Mouse (Mus musculus) intestine, embryonic 14.5 days (tissue): ENCODE data around the gene Gm14137. TPM values are rescaled to one million over a fixed set of nuclear protein-coding genes. Genes with fewer than 3 reads are reported as not detected.
A peak's percentile ranks its signal among the peaks of the same experiment; 100 is the strongest.

Experiments
- ATAC-seq: fragments of 200-750 bp; cut with Nextera tagmentation; replicated peaks from 2 replicates; pipeline ENCODE4 v1.8.0; 2017; ENCODE audit warnings: low read depth, moderate number of reproducible peaks, moderate TSS enrichment, moderate library complexity; ENCODE audit not compliant: low FRiP score, low TSS enrichment
- DNase-seq: peaks from one replicate; pipeline ENCODE4 v3.0.0-alpha.2; 2018; ENCODE audit warnings: low spot score
- H3K27ac ChIP-seq: fragments of 300-500 bp; sonication (generic); 2 replicates; pipeline ENCODE4 v1.5.1; 2014; ENCODE audit warnings: low read depth, mild to moderate bottlenecking, control low read depth
- H3K27me3 ChIP-seq: fragments of 300-500 bp; sonication (generic); replicated peaks from 2 replicates; pipeline ENCODE4 v1.6.1; 2014; ENCODE audit warnings: low read length, control low read depth; ENCODE audit not compliant: control insufficient read depth, insufficient read depth
- H3K36me3 ChIP-seq: fragments of 300-500 bp; sonication (generic); 2 replicates; pipeline ENCODE4 v1.6.1; 2014; ENCODE audit warnings: low read length, control low read depth; ENCODE audit not compliant: control insufficient read depth, insufficient read depth
- H3K4me1 ChIP-seq: fragments of 300-500 bp; sonication (generic); replicated peaks from 2 replicates; pipeline ENCODE4 v1.6.1; 2014; ENCODE audit warnings: low read length, control low read depth, mixed read lengths; ENCODE audit not compliant: control insufficient read depth, insufficient read depth
- H3K4me2 ChIP-seq: fragments of 300-500 bp; sonication (generic); 2 replicates; pipeline ENCODE4 v1.6.1; 2014; ENCODE audit warnings: low read length
- H3K4me3 ChIP-seq: fragments of 300-500 bp; sonication (generic); 2 replicates; pipeline ENCODE4 v1.5.1; 2014; ENCODE audit warnings: low read depth, low read length, control low read depth, mixed read lengths
- H3K9ac ChIP-seq: fragments of 300-500 bp; sonication (generic); 2 replicates; pipeline ENCODE4 v1.6.1; 2014; ENCODE audit warnings: mild to moderate bottlenecking, low read length
- H3K9me3 ChIP-seq: fragments of 300-500 bp; sonication (generic); 2 replicates; pipeline ENCODE4 v1.6.1; 2016; ENCODE audit warnings: low read length, control low read depth; ENCODE audit not compliant: control insufficient read depth
- WGBS: fragments of 180-500 bp; shearing (Covaris S2); extraction: QIAGEN DNeasy Blood & Tissue Kit; methylation state at CpG from one replicate; pipeline ENCODE4 v1.1.7; 2014; 5-methylcytosine and 5-hydroxymethylcytosine counted together
- polyA plus RNA-seq: library from polyadenylated mRNA; unstranded; fragments of >200 nt; fragmentation: Nextera tagmentation; extraction: Ambion mirVana; gene quantifications from 2 replicates; pipeline ENCODE4 v1.2.1, GENCODE M21; 2014

Gene Gm14137
- polyA plus RNA-seq, 1 experiment from 2014 or later: 0.30 TPM

DNA sequence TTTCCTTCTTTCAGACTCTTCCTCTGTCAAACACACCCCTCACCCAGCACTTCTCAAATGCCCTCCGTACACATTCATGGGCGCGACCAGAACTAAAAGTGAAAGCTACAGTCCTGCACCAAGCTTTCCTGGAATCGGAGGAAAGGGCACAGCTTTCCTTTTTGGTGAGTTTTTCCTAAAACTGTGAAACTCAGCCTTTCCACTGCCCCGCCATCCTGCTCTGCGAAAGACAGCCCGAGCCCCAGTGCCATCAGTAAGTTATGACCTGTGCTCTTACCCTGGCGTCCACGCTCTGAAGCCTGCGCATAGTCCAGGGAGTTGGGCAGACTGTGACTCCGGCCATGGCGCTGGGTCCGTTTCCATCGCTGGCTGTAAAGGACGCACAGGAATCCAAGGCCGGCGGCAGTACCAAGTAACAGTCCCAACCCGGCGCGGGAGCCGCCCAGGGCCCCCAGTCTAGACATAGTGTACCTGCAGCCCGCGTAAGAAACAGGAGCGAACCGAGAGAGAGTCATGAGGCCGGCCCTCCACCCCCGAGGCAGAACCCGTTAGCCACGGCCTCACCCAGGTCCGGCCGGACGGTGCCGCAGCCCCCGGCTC lies 18.1 kb upstream of the Gm14137 start:
- WGBS: 5% methylated on average over 34 of the region's 34 CpGs
- peak; percentile 62 for ATAC-seq

DNA sequence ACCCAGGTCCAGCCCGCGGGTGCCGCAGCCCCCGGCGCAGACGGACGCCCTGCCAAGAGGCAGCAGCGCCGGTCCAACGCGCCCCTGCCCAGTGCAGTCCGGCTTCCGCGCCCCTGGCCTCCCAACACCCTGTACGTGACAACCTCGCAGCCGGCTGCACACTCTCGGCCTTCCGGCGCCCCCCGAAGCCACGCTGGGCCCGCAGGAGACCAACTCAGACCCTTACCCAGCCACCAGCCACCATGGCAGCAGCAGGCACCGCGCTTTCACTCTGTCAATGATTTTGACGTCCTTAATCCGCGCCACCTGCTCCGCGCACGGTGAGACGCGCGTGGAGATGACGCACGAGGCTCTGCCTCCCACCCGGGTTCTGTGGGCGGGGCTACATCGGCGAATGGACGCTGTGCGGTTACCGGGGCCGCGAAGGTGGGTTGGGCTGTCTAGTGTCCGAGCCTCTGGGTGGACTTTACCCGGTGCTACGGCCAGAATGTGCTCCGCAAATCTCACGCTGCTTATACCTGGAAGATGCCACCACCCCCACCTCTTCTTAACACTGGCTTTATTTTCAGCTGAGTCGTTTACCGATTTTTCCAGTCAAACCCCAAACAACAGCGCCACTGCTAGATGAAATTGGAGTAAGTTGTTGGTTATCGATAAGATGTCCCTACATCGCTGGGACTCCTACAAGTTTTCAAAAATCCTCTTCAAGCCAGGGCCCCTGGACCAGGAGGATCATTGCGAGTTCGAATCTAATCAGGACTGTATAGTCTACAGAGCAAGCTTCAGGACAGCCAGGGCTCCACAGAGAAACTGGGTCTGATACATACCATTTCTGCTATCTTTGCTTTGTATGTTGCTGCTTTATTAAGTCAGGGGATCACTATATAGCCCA lies 17.4 kb upstream of the Gm14137 start, which contains the start of gene Rmdn3:
Rmdn3 (minus strand) TSS at position 354 of the 892 bp plus-strand sequence.
- H3K9ac ChIP-seq: peak within 1 kb of the TSS; percentile 85
- H3K27ac ChIP-seq: peak within 1 kb of the TSS; percentile 22; the same call in 1 of the 2 replicates
- peak; percentile 97 for DNase-seq
- peak within 1 kb of the TSS; percentile 72 for H3K4me2 ChIP-seq
- peaks cover 10% of the 10 kb centered on the region for H3K4me1 ChIP-seq
- WGBS: 1% methylated on average over 55 of the region's 57 CpGs
- peak within 1 kb of the TSS; percentile 94 for H3K4me3 ChIP-seq
- no peaks in the 10 kb centered on the region for H3K27me3 ChIP-seq
- H3K9me3 ChIP-seq: no peaks in the 10 kb centered on the region
- ATAC-seq: peak; percentile 89
- peaks cover 14% of the 10 kb centered on the region for H3K36me3 ChIP-seq

More for the DNA sequence above, 18.1 kb upstream of the Gm14137 start:
- no peak for DNase-seq
- peak overlapping the region; percentile 22; the same call in 1 of the 2 replicates for H3K27ac ChIP-seq
- peak overlapping the region; percentile 94 for H3K4me3 ChIP-seq
- no peaks in the 10 kb centered on the region for H3K9me3 ChIP-seq
- peak overlapping the region; percentile 85 for H3K9ac ChIP-seq
- H3K36me3 ChIP-seq: peaks cover 21% of the 10 kb centered on the region
- peak overlapping the region; percentile 72 for H3K4me2 ChIP-seq
- no peaks in the 10 kb centered on the region for H3K27me3 ChIP-seq
- H3K4me1 ChIP-seq: peaks cover 10% of the 10 kb centered on the region

DNA sequence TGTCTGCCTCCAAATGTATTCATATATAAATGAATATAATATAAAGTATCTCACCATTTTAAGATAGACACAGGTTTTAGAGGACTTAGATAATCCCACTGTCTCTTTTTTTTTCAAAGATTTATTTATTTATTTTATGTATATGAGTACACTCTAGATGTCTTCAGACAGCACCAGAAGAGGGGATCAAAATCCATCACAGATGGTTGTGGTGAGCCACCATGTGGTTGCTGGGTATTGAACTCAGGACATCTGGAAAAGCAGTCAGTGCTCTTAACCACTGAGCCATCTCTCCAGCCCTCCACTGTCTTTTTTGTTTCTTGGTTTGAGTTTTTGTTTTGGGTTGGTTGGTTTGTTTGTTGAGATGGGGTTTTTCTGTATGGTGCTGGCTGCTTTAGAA lies 16.5 kb upstream of the Gm14137 start:
- no peak overlapping the region; the same call in 1 of the 2 replicates for H3K4me2 ChIP-seq
- ATAC-seq (no peak), DNase-seq (no peak)
- H3K4me3 ChIP-seq: no peak overlapping the region
- peaks cover 4% of the 10 kb centered on the region; the same call in 1 of the 2 replicates for H3K36me3 ChIP-seq
- H3K4me1 ChIP-seq: peaks cover 10% of the 10 kb centered on the region
- H3K27ac ChIP-seq: no peak overlapping the region
- no peaks in the 10 kb centered on the region for H3K27me3 ChIP-seq
- H3K9ac ChIP-seq: no peak overlapping the region
- H3K9me3 ChIP-seq: no peaks in the 10 kb centered on the region

DNA sequence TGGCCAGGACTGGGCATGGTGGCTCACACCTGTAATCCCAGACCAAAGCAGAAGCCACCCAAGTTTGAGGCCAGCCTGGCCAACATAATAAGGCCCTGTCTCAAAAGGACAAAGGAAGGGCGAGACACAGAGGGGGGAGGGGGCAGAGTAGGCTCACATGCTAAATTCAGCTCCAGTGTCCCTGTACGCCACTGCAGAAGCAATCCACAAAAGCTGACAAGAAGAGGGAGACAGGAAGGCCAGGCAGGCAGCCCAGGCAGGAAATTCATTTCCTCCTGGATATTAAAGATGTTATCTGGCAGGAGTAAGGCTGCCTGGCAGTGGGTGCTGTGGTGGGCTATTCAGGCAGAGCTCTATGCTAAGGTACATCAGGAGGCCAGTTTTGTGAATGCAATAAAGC lies 13.1 kb upstream of the Gm14137 start:
- Histone ChIP-seq H3K9ac (no peak overlapping the region), H3K4me2 (no peak overlapping the region), H3K36me3 (no peaks in the 10 kb centered on the region), H3K27me3 (peaks cover 6% of the 10 kb centered on the region), H3K9me3 (no peaks in the 10 kb centered on the region), H3K27ac (no peak overlapping the region), H3K4me3 (no peak overlapping the region), H3K4me1 (no peaks in the 10 kb centered on the region)
- ATAC-seq (no peak), DNase-seq (no peak)
- 33% methylated on average over 2 of the region's 2 CpGs for WGBS

DNA sequence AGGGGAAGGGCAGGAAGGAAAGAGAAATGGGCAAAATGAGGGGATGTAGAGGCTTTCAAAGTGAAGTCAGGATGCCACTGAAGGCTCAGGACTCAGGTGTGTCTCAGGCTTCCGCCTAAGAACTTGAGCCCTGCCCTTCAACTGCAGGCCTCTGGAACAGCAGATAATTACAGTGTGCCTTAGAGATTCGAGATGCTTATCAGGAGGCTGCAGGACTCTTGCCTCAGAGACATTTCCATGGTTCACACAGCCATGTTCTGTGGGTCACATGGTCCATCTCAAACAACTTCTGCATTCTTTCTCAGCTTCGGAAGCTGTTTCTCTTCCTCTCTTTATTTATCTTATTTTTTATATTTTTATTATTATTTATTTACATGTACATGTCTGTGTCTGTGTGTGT lies 11.2 kb upstream of the Gm14137 start:
- H3K36me3 ChIP-seq: no peaks in the 10 kb centered on the region
- no peak overlapping the region for H3K9ac ChIP-seq
- no peak overlapping the region for H3K4me3 ChIP-seq
- no peak overlapping the region for H3K4me2 ChIP-seq
- ATAC-seq (no peak), DNase-seq (no peak)
- H3K27me3 ChIP-seq: peaks cover 13% of the 10 kb centered on the region
- H3K27ac ChIP-seq: no peak overlapping the region
- 54% methylated on average over 3 of the region's 3 CpGs for WGBS
- H3K4me1 ChIP-seq: peaks cover 5% of the 10 kb centered on the region; the same call in 1 of the 2 replicates
- no peaks in the 10 kb centered on the region for H3K9me3 ChIP-seq

DNA sequence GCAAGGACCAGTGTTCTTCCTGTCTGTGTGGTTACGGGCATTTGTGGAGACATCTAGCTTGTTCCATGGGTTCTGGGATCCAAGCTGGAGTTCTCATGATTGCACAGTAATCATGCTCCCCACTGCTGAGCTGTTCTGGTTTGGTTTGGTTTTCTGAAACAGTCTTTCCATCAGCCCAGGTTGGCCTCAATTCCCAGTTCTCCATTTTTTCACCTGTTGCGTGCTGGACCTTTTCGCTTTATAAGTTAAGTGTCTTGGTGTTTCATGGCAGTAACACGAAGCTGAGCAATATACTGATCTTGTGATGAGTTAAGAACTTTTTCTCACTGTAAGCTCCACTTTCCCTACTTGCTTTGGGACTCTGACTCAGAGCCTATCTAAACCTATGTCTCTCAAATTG lies 10.3 kb upstream of the Gm14137 start:
- ATAC-seq (no peak), DNase-seq (no peak)
- H3K9ac ChIP-seq: no peak overlapping the region
- WGBS: 82% methylated on average over 4 of the region's 4 CpGs
- H3K36me3 ChIP-seq: no peaks in the 10 kb centered on the region
- H3K27ac ChIP-seq: no peak overlapping the region
- H3K4me2 ChIP-seq: no peak overlapping the region
- H3K9me3 ChIP-seq: no peaks in the 10 kb centered on the region
- peaks cover 5% of the 10 kb centered on the region; the same call in 1 of the 2 replicates for H3K4me1 ChIP-seq
- H3K4me3 ChIP-seq: no peak overlapping the region
- H3K27me3 ChIP-seq: peaks cover 13% of the 10 kb centered on the region

DNA sequence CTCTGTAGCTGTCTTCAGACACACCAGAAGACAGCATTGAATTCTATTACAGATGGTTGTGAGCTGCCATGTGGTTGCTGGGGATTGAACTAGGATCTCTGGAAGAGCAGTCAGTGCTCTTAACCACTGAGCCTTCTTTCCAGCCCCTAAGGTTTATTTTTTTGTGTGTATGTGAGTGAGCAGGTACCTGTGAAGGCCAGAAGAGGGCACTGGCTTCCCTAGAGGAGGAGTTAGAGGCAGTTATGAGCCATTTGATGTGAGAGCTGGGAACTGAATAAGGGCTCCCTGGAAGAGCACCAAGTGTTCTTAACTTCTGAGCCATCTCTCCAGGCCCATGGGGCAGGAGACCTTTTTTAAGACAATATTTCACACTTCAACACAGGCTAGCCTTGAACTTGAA lies 8.9 kb upstream of the Gm14137 start:
- no peaks in the 10 kb centered on the region for H3K9me3 ChIP-seq
- DNase-seq (no peak), ATAC-seq (no peak)
- H3K36me3 ChIP-seq: no peaks in the 10 kb centered on the region
- H3K4me3 ChIP-seq: no peak overlapping the region
- H3K4me1 ChIP-seq: peaks cover 5% of the 10 kb centered on the region; the same call in 1 of the 2 replicates
- H3K27ac ChIP-seq: no peak overlapping the region
- peaks cover 13% of the 10 kb centered on the region for H3K27me3 ChIP-seq
- no peak overlapping the region for H3K4me2 ChIP-seq
- H3K9ac ChIP-seq: no peak overlapping the region

DNA sequence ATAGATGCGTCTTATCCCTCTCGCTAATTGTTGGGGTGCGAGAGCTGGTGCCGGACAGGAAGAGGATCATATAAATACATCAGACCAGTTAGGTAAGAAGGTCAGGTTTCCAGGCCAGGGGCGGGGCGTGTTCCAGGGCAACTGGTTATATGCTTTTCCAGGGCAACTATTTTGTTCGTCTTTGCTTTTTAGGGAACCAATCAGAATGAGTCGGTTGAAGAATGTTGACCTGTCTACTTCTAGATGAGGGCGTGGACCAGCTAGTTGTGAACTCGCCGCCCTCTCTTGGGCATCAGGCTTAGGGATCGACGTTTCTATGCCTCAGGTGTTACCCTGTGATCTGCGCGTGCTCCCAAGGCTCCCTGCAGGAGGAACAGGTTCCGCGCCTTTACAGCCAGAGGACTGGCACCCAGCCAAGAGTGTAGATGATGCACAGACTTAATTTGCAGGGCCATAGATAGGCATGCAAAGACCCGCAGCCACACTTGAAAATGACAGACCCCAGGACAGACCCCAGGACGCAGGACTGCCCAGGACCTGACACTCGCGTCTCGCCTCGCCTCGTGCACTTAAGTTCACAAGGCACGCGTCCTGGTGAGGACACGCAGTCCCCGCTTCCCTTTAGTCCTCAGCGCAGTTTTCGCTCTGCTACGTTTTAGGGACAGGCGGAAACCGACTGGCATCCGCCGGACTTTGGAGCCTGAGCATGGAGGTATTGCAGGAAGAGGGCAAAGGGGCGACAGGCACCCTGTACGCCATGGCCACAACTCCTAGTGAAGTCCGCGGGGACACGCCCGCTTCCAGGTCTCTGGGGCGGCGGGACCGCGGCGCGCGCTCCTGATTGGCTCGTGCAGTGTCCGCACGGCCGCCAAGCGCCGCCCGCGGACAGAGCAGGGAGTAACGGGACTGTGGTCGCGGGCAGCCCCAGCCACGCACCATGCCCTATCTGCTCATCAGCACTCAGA lies 7.1 kb upstream of the Gm14137 start, which contains the start of gene Gchfr:
Gchfr (plus strand) TSS at position 873 of the 965 bp plus-strand sequence.
- Histone ChIP-seq H3K4me3 (peak within 1 kb of the TSS; percentile 56), H3K4me2 (peak within 1 kb of the TSS; percentile 99), H3K4me1 (peaks cover 5% of the 10 kb centered on the region; the same call in 1 of the 2 replicates), H3K36me3 (no peaks in the 10 kb centered on the region), H3K27me3 (peaks cover 13% of the 10 kb centered on the region), H3K9me3 (no peaks in the 10 kb centered on the region), H3K9ac (peak within 1 kb of the TSS; percentile 27), H3K27ac (no peak within 1 kb of the TSS)
- WGBS: under 1% methylated on average over 52 of the region's 60 CpGs
- peak; percentile 88 for DNase-seq
- peak; percentile 85 for ATAC-seq
